Mouse (Mus musculus): ENCODE measurements around the gene Whrn. TPM values are rescaled to one million over a fixed set of nuclear protein-coding genes. Genes with fewer than 3 reads are reported as not detected.

Whrn gene
- polyA plus RNA-seq, 1 experiment from 2014 or later, result 8.7 TPM

- Histone ChIP-seq H3K9me3 (ENCODE audit: control insufficient read depth, low read length) (no peaks in the 10 kb centered on the region), H3K4me2 (replicated peaks; ENCODE audit: low read depth, low read length) (no peak overlapping the region), H3K4me1 (ENCODE audit: control insufficient read depth, insufficient read depth, low read length) (peaks cover 18% of the 10 kb centered on the region; the same call in 1 of the 2 replicates), H3K36me3 (ENCODE audit: control insufficient read depth, insufficient read depth, low read length) (no peaks in the 10 kb centered on the region), H3K27me3 (ENCODE audit: control insufficient read depth, insufficient read depth, low read length) (no peaks in the 10 kb centered on the region), H3K27ac (ENCODE audit: low read depth, low read length) (no peak overlapping the region), H3K9ac (ENCODE audit: low read depth, low read length) (no peak overlapping the region), H3K4me3 (ENCODE audit: low read length) (no peak overlapping the region)
- ATAC-seq (ENCODE audit: low FRiP score, low TSS enrichment), result no peak; the same call in 1 of the 2 replicates
- WGBS, result 86% methylated on average over 2 of the region's 2 CpGs
These were observed 7.9 kb downstream of the Whrn start for GRCm38 (mm10) chr4:63487916-63488315.

- ATAC-seq (ENCODE audit: low FRiP score, low TSS enrichment), result no peak
- Histone ChIP-seq H3K27ac (ENCODE audit: low read depth, low read length) (no peak overlapping the region), H3K27me3 (ENCODE audit: control insufficient read depth, insufficient read depth, low read length) (no peaks in the 10 kb centered on the region), H3K9ac (ENCODE audit: low read depth, low read length) (no peak overlapping the region), H3K9me3 (ENCODE audit: control insufficient read depth, low read length) (no peaks in the 10 kb centered on the region), H3K4me2 (replicated peaks; ENCODE audit: low read depth, low read length) (no peak overlapping the region), H3K4me1 (ENCODE audit: control insufficient read depth, insufficient read depth, low read length) (peaks cover 21% of the 10 kb centered on the region; the same call in 1 of the 2 replicates), H3K4me3 (ENCODE audit: low read length) (no peak overlapping the region), H3K36me3 (ENCODE audit: control insufficient read depth, insufficient read depth, low read length) (no peaks in the 10 kb centered on the region)
- 79% methylated on average over 6 of the region's 6 CpGs for WGBS
These were observed 8.5 kb downstream of the Whrn start for GRCm38 (mm10) chr4:63487256-63487655.

DNA sequence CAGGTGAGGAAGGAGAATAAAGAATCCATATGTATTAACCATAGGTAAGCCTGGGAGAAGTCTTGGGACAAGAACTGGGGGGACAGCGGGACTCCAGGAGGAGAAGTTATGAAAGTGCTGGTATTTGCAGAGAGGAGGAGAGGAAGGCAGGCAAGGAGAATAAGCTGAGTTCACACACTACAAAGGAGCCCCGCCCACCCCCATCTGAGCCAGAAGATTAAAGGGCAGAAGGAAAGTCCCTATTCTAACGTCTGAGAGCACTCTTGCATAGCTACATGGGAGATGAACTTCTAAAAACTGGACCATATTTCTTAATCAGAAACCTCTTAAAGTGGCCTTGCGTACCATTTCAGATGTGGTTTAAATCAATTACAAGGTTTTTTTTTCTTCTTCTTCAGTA, 9.3 kb downstream of the Whrn start:
- WGBS, result 42% methylated on average over 4 of the region's 4 CpGs
- H3K4me2 ChIP-seq (replicated peaks; ENCODE audit: low read depth, low read length), result no peak overlapping the region
- no peaks in the 10 kb centered on the region for H3K27me3 ChIP-seq (ENCODE audit: control insufficient read depth, insufficient read depth, low read length)
- H3K4me3 ChIP-seq (ENCODE audit: low read length), result no peak overlapping the region
- peaks cover 21% of the 10 kb centered on the region; the same call in 1 of the 2 replicates for H3K4me1 ChIP-seq (ENCODE audit: control insufficient read depth, insufficient read depth, low read length)
- no peak for ATAC-seq (ENCODE audit: low FRiP score, low TSS enrichment)
- H3K36me3 ChIP-seq (ENCODE audit: control insufficient read depth, insufficient read depth, low read length), result no peaks in the 10 kb centered on the region
- H3K27ac ChIP-seq (ENCODE audit: low read depth, low read length), result no peak overlapping the region
- no peak overlapping the region for H3K9ac ChIP-seq (ENCODE audit: low read depth, low read length)
- H3K9me3 ChIP-seq (ENCODE audit: control insufficient read depth, low read length), result no peaks in the 10 kb centered on the region

GRCm38 (mm10) chr4:63483741-63484140, 12.1 kb downstream of the Whrn start:
- Histone ChIP-seq H3K9me3 (ENCODE audit: control insufficient read depth, low read length) (no peaks in the 10 kb centered on the region), H3K4me2 (replicated peaks; ENCODE audit: low read depth, low read length) (no peak overlapping the region), H3K4me3 (ENCODE audit: low read length) (no peak overlapping the region), H3K27ac (ENCODE audit: low read depth, low read length) (no peak overlapping the region), H3K9ac (ENCODE audit: low read depth, low read length) (no peak overlapping the region), H3K27me3 (ENCODE audit: control insufficient read depth, insufficient read depth, low read length) (no peaks in the 10 kb centered on the region), H3K4me1 (ENCODE audit: control insufficient read depth, insufficient read depth, low read length) (peaks cover 34% of the 10 kb centered on the region), H3K36me3 (ENCODE audit: control insufficient read depth, insufficient read depth, low read length) (no peaks in the 10 kb centered on the region)
- no peak for ATAC-seq (ENCODE audit: low FRiP score, low TSS enrichment)
- WGBS, result 34% methylated on average over 7 of the region's 7 CpGs

DNA sequence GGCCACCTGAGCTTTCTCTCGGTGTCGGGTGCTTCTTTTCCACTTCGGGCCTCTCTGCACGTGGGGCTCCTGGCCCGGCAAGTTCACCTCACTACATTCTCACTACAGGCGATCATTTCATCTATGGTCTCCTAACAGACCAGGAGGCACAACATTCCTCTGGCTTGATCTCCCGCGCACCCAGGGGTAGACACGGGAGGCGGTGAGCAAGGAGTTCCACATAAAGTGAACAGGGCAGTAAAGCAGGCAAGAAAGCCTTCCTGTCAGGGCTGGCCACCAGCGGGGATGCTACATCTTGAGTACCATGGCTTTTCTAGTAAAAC, 15.0 kb downstream of the Whrn start:
- Histone ChIP-seq H3K4me3 (ENCODE audit: low read length) (no peak overlapping the region), H3K27me3 (ENCODE audit: control insufficient read depth, insufficient read depth, low read length) (no peaks in the 10 kb centered on the region), H3K36me3 (ENCODE audit: control insufficient read depth, insufficient read depth, low read length) (no peaks in the 10 kb centered on the region), H3K4me1 (ENCODE audit: control insufficient read depth, insufficient read depth, low read length) (peaks cover 25% of the 10 kb centered on the region), H3K9ac (ENCODE audit: low read depth, low read length) (peak overlapping the region; percentile 42), H3K4me2 (replicated peaks; ENCODE audit: low read depth, low read length) (peak overlapping the region; percentile 17), H3K27ac (ENCODE audit: low read depth, low read length) (peak overlapping the region; percentile 80), H3K9me3 (ENCODE audit: control insufficient read depth, low read length) (no peaks in the 10 kb centered on the region)
- 22% methylated on average over 11 of the region's 11 CpGs for WGBS
- no peak for ATAC-seq (ENCODE audit: low FRiP score, low TSS enrichment)

DNA sequence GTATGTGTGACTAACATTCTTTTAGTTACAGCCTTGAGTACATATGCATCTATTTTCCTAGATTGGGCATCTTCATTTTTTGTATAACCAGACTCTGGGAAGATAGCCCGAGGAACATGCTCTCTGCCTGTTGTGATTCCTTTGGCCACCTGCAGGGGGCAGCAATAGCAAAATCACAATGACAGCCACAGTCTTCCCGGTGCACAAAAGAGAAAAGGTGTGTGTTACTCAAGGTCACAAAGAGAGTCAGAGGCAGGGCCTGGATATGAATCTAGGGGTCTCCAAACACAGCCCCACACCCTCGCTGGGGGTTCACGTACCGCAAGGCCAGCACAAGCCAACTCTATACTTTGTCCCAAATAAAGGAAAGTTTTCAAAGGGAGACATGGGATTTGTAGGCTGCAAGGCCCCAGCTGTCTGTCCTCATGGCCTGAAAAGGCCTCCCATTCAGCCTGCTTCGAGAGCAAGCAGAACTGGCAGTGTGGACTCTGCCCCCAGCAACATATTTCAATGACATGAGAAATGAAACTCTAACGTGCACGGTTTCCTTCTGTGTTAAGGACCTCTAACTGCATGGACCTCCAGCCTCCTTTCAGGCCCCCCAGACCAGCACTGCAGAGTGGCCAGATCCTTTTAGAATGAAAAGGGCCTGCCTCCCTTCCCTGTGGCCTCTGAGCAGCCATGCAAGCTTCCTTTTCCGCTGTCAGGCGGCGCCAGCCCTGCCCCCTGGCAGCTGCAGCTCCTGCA, 15.5 kb downstream of the Whrn start:
- H3K4me2 ChIP-seq (replicated peaks; ENCODE audit: low read depth, low read length), result peak overlapping the region; percentile 17; the same call in 1 of the 2 replicates
- peak; percentile 74 for ATAC-seq (ENCODE audit: low FRiP score, low TSS enrichment)
- H3K4me1 ChIP-seq (ENCODE audit: control insufficient read depth, insufficient read depth, low read length), result peaks cover 25% of the 10 kb centered on the region

GRCm38 (mm10) chr4:63478036-63478435, 17.8 kb downstream of the Whrn start:
- Histone ChIP-seq H3K4me1 (ENCODE audit: control insufficient read depth, insufficient read depth, low read length) (peaks cover 18% of the 10 kb centered on the region), H3K9me3 (ENCODE audit: control insufficient read depth, low read length) (no peaks in the 10 kb centered on the region), H3K27ac (ENCODE audit: low read depth, low read length) (no peak overlapping the region), H3K4me3 (ENCODE audit: low read length) (no peak overlapping the region), H3K36me3 (ENCODE audit: control insufficient read depth, insufficient read depth, low read length) (no peaks in the 10 kb centered on the region), H3K4me2 (replicated peaks; ENCODE audit: low read depth, low read length) (no peak overlapping the region), H3K9ac (ENCODE audit: low read depth, low read length) (no peak overlapping the region), H3K27me3 (ENCODE audit: control insufficient read depth, insufficient read depth, low read length) (no peaks in the 10 kb centered on the region)
- 83% methylated on average over 7 of the region's 7 CpGs for WGBS
- ATAC-seq (ENCODE audit: low FRiP score, low TSS enrichment), result no peak

More for the DNA sequence above, 15.5 kb downstream of the Whrn start:
- Histone ChIP-seq H3K9me3 (ENCODE audit: control insufficient read depth, low read length) (no peaks in the 10 kb centered on the region), H3K27me3 (ENCODE audit: control insufficient read depth, insufficient read depth, low read length) (no peaks in the 10 kb centered on the region), H3K36me3 (ENCODE audit: control insufficient read depth, insufficient read depth, low read length) (no peaks in the 10 kb centered on the region), H3K9ac (ENCODE audit: low read depth, low read length) (peak overlapping the region; percentile 42; the same call in 1 of the 2 replicates), H3K27ac (ENCODE audit: low read depth, low read length) (peak overlapping the region; percentile 80), H3K4me3 (ENCODE audit: low read length) (no peak overlapping the region)
- 18% methylated on average over 11 of the region's 11 CpGs for WGBS

- H3K27me3 ChIP-seq (ENCODE audit: control insufficient read depth, insufficient read depth, low read length), result no peaks in the 10 kb centered on the region
- 93% methylated on average over 6 of the region's 6 CpGs for WGBS
- H3K4me1 ChIP-seq (ENCODE audit: control insufficient read depth, insufficient read depth, low read length), result peaks cover 13% of the 10 kb centered on the region
- no peaks in the 10 kb centered on the region for H3K9me3 ChIP-seq (ENCODE audit: control insufficient read depth, low read length)
- no peak overlapping the region for H3K4me2 ChIP-seq (replicated peaks; ENCODE audit: low read depth, low read length)
- no peak for ATAC-seq (ENCODE audit: low FRiP score, low TSS enrichment)
- H3K4me3 ChIP-seq (ENCODE audit: low read length), result no peak overlapping the region
- H3K9ac ChIP-seq (ENCODE audit: low read depth, low read length), result no peak overlapping the region
- no peak overlapping the region for H3K27ac ChIP-seq (ENCODE audit: low read depth, low read length)
- no peaks in the 10 kb centered on the region for H3K36me3 ChIP-seq (ENCODE audit: control insufficient read depth, insufficient read depth, low read length)
These were observed 18.9 kb downstream of the Whrn start for GRCm38 (mm10) chr4:63476891-63477290.

DNA sequence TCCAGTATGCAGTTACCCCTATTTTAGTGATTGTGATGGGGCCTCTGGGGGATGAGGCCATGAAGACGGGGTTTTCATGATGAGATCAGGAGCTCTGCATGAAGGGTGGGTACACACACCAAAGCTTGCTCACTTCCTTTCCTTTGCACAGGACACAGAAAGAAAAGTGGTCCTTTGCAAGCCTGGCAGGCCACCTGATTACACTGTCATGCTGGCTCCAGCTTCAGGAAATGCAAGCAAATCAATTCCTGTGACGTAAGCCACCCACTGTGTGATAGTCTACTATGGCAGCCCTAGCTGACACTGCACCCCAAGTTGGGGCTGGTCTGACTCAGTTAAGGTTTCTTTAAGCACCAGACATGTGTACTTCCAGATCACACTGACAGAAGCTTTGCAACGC, 20.6 kb downstream of the Whrn start:
- Histone ChIP-seq H3K4me1 (ENCODE audit: control insufficient read depth, insufficient read depth, low read length) (peaks cover 3% of the 10 kb centered on the region), H3K4me2 (replicated peaks; ENCODE audit: low read depth, low read length) (no peak overlapping the region), H3K4me3 (ENCODE audit: low read length) (no peak overlapping the region), H3K9ac (ENCODE audit: low read depth, low read length) (no peak overlapping the region), H3K27ac (ENCODE audit: low read depth, low read length) (no peak overlapping the region), H3K27me3 (ENCODE audit: control insufficient read depth, insufficient read depth, low read length) (no peaks in the 10 kb centered on the region), H3K9me3 (ENCODE audit: control insufficient read depth, low read length) (no peaks in the 10 kb centered on the region), H3K36me3 (ENCODE audit: control insufficient read depth, insufficient read depth, low read length) (no peaks in the 10 kb centered on the region)
- 53% methylated on average over 3 of the region's 3 CpGs for WGBS
- no peak for ATAC-seq (ENCODE audit: low FRiP score, low TSS enrichment)

All from kidney, embryonic 14.5 days (tissue).